Mouse (Mus musculus): Measurements from ENCODE around the gene Cd180. TPM values are rescaled to one million over a fixed set of nuclear protein-coding genes. Genes with fewer than 3 reads are reported as not detected.
A peak's percentile ranks its signal among the peaks of the same experiment; 100 is the strongest.
"Not testable (repeated sequence)": the region's sequence is repeated elsewhere in the genome, so short reads cannot be mapped to it uniquely, and the experiment has no call there.

Gene Cd180
- polyA plus RNA-seq, 1 experiment from 2014 or later, result 726 TPM

DNA sequence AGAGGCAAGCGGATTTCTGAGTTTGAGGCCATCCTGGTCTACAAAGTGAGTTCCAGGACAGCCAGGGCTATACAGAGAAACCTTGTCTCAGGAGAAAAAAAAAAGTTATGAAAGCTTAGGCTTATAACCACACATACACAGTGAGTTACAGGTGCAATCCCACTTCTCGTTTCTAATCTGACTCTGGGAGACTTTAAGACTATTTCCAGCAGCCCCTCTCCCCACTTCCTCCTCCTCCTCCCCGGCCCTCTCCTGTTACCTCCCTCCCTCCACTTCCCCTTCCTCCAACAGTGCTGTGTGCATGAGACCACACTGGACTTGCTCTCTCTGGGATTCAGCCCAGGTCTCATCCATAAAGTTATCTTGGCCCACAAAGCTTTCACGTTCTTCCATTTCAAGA lies 26.6 kb upstream of the Cd180 start:
- H3K79me2 ChIP-seq (ENCODE audit: inconsistent target), result no peaks in the 10 kb centered on the region
- H3K27ac ChIP-seq, result peak overlapping the region; percentile 5; the same call in 1 of the 2 replicates
- no peak overlapping the region for H3K4me3 ChIP-seq (ENCODE audit: inconsistent target)
- WGBS (ENCODE audit: missing documents), result 15% methylated on average over 4 of the region's 4 CpGs
- no peaks in the 10 kb centered on the region for H3K36me3 ChIP-seq (ENCODE audit: inconsistent target)

DNA sequence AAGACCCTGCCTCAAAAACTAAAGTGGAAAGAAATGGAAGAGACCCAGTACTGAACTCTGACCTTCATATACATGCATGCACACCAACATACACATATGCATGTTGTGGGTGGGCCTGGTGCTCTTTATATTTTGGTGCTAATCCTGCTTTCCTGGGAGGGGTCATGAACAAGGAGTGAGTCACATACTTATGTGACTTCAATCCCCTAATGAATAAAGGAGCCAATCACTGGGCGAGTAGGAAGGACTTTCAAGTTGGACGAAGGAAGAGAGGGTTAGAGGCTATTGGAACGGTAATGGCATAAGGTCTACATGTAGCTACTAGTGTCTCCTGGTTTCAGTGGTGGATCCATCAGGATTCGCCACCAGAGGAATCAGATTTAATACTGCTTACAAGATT lies 26.0 kb upstream of the Cd180 start:
- Histone ChIP-seq H3K4me3 (ENCODE audit: inconsistent target) (no peak overlapping the region), H3K27ac (no peak overlapping the region), H3K36me3 (ENCODE audit: inconsistent target) (no peaks in the 10 kb centered on the region), H3K79me2 (ENCODE audit: inconsistent target) (no peaks in the 10 kb centered on the region)
- 86% methylated on average over 4 of the region's 4 CpGs for WGBS (ENCODE audit: missing documents)

DNA sequence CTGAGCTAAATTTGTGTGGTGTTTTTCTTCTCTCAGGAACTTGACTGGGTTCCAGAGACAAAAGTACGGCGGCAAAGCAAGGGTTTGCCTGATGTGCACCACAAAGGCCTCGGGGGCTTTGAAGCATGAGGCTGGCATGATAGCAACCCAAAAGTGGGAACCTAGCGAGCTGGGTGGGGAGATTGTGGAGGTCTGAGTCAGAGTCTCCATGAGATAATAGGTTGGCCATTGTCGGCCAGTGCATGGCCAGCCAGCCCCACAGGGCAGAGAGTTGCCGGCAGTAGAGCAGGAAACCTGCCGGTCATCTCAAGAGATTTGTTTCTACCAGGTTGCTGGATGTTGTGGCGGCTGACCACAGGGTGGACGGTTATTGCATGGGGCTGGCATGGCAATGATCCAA lies 25.5 kb upstream of the Cd180 start:
- Histone ChIP-seq H3K4me3 (ENCODE audit: inconsistent target) (no peak overlapping the region), H3K27ac (no peak overlapping the region), H3K36me3 (ENCODE audit: inconsistent target) (no peaks in the 10 kb centered on the region), H3K79me2 (ENCODE audit: inconsistent target) (no peaks in the 10 kb centered on the region)
- 59% methylated on average over 9 of the region's 9 CpGs for WGBS (ENCODE audit: missing documents)

DNA sequence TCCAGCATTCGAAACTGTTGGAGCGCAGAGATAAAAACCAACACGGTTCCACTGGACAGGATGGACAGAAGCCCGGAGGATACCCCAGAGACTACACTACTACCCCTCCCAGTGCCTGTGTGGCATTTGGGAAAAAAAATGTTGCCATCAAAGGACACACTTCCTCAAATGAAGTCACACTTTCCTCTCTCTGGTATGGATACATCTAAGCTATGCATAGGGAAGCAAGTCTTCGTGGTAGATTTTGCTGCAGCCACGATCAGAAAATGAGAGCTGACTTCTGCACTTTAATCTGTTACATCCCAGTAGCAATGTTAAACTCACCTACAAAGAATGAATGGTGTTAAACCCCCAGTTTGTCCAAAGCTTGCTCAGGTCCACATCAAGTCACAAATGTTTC lies 24.4 kb upstream of the Cd180 start:
- Histone ChIP-seq H3K36me3 (ENCODE audit: inconsistent target) (no peaks in the 10 kb centered on the region), H3K79me2 (ENCODE audit: inconsistent target) (no peaks in the 10 kb centered on the region), H3K4me3 (ENCODE audit: inconsistent target) (no peak overlapping the region), H3K27ac (0 out of 2 replicates have a peak overlapping the region, but pooled peaks have one; percentile 13)
- 40% methylated on average over 6 of the region's 6 CpGs for WGBS (ENCODE audit: missing documents)

DNA sequence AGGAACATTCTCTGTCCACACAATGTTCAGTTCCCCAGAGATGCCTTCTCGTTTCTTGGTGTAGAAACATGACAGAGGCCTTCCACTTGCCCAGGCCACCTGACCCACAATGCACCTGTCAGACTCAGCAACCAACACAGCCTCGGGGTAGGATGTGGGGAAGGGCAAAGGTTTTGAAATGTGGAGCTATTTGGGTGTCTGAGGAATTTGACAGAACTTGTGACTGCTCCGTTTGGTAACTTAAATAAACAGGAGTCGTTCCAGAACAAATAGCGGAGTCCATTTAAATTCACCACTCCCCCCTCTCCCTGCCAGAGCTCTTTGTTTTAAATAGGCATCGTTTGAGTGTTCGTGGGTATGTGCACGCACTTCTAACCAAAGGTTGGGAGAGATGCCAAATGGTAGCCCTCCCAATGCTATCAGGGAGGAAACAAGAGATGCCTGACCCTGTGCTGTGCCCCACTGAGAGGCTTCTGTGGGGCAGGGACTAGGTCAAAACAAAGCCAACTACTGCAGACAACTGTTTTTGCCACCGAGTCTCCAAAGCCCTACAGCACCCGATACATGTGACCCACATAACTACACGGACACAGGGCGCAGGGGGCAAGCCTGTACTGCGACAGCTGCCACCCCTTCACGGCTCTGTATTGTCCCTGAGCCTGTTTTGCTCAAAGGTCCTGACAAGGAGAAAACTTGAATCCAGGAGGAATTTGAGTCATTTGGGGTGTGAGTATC lies 23.7 kb upstream of the Cd180 start:
- Histone ChIP-seq H3K79me2 (ENCODE audit: inconsistent target) (no peaks in the 10 kb centered on the region), H3K27ac (0 out of 2 replicates have a peak overlapping the region, but pooled peaks have one; percentile 13), H3K36me3 (ENCODE audit: inconsistent target) (0 out of 2 replicates have a peak, but pooled peaks cover 4% of the 10 kb centered on the region), H3K4me3 (ENCODE audit: inconsistent target) (no peak overlapping the region)
- WGBS (ENCODE audit: missing documents), result 54% methylated on average over 14 of the region's 14 CpGs

DNA sequence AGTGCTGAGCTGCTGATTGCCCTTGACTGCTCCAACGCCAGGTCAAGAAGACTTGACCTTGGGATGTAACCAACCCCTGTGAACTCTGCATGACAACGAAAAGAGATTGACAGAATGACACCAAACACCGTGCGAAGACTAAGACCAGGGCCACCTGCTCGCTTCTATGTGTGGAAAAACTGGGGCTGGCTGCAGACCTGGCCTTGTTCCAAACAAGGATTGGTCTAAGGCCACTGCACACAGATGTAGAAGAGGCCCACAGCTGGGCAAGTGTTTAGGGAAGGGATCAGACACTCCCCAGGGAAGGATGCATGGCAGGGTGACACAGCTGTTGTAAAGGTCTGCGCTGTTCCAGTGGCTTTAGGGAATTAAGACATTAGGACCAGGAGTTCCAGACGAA lies 22.9 kb upstream of the Cd180 start:
- Histone ChIP-seq H3K79me2 (ENCODE audit: inconsistent target) (no peaks in the 10 kb centered on the region), H3K27ac (no peak overlapping the region), H3K36me3 (ENCODE audit: inconsistent target) (0 out of 2 replicates have a peak, but pooled peaks cover 4% of the 10 kb centered on the region), H3K4me3 (ENCODE audit: inconsistent target) (no peak overlapping the region)
- 91% methylated on average over 7 of the region's 7 CpGs for WGBS (ENCODE audit: missing documents)

DNA sequence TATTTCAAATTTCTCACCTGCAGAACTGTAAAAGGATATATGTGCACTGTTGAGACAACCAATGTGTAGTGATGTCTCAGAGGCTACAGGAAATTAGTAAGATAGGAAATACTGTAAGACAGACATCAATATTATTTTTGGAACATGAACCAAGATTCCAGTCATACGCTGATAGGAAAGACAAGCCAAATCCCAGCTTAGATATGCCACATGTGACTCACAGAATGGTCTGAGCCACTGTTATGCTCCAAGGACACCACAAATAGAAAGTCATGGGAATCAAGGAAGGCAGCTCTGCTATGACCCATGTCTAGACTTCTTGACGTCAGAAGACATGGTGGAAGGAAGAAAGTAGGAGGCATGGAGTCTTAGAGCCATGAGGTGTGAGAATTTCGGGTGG lies 19.3 kb upstream of the Cd180 start:
- 92% methylated on average over 2 of the region's 3 CpGs for WGBS (ENCODE audit: missing documents)
- Histone ChIP-seq H3K36me3 (ENCODE audit: inconsistent target) (0 out of 2 replicates have a peak, but pooled peaks cover 4% of the 10 kb centered on the region), H3K27ac (no peak overlapping the region), H3K79me2 (ENCODE audit: inconsistent target) (peaks cover 6% of the 10 kb centered on the region; the same call in 1 of the 2 replicates), H3K4me3 (ENCODE audit: inconsistent target) (no peak overlapping the region)

DNA sequence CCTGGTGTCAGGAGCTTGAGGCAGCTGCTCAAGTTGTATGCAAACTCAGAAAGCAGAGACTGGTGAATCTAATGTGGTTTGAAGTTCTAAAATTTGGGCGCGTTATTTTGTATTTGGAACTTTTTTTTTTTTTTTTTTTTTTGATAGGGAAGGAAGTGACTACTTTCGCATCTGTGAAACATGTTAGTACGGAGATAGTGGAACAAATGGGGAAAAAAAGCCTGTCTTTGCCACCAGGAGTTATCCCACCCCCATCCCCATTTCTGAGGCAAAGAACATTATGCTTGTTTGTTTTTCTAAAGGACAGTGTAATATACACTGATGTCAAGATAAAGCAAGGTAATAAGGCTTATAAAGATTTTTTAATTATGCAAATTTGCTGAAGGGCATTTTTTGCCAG lies 15.8 kb upstream of the Cd180 start:
- not testable (repeated sequence) for H3K4me3 ChIP-seq (ENCODE audit: inconsistent target); H3K27ac ChIP-seq; H3K36me3 ChIP-seq (ENCODE audit: inconsistent target)
- WGBS (ENCODE audit: missing documents), result 26% methylated on average over 4 of the region's 4 CpGs
- H3K79me2 ChIP-seq (ENCODE audit: inconsistent target), result peaks cover 36% of the 10 kb centered on the region; the same call in 1 of the 2 replicates

DNA sequence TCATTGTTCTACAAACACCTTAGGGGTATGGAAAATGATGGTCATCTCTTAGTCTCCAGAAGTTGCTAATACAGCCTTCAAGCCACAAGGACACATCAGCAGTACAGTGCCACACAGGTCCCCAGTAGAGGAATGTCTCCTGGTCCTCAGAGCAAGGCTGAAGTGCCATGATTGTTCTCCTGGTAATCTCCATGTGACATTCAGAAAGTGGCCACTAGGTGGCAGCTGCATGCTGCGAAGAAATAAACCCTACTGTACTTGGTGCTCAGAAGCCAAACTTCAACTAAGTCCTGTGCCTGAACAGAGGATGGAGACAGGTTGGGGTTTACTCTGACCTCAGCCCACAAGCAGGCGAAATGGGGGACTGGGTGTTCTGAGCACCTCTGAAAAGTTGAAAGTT lies 14.9 kb upstream of the Cd180 start:
- peaks cover 37% of the 10 kb centered on the region; the same call in 1 of the 2 replicates for H3K79me2 ChIP-seq (ENCODE audit: inconsistent target)
- no peak overlapping the region for H3K4me3 ChIP-seq (ENCODE audit: inconsistent target)
- H3K27ac ChIP-seq, result no peak overlapping the region
- WGBS (ENCODE audit: missing documents), result 3% methylated on average over 2 of the region's 2 CpGs
- H3K36me3 ChIP-seq (ENCODE audit: inconsistent target), result 0 out of 2 replicates have a peak, but pooled peaks cover 4% of the 10 kb centered on the region

DNA sequence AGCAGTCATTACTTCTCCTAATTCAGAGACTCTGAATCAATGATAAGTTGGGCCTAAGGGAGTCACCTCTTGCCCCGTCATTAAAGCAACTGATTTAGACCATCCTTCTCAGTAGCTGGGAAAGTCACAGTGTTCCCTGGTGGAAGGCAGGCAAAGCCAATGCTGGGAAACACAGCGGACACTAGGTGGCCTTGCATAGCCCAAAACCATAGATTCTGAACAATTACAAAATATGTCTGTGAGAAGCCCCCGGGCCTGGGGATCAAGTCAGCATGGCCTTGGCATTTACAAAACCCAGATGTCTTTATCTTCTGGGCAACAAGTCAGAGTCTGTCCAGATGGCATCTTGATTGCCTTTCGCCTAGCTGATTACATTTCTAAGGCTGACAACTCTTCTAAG lies 8.5 kb upstream of the Cd180 start:
- H3K27ac ChIP-seq, result peak overlapping the region; percentile 78; the same call in 1 of the 2 replicates
- WGBS (ENCODE audit: missing documents), result 85% methylated on average over 3 of the region's 4 CpGs
- no peaks in the 10 kb centered on the region for H3K36me3 ChIP-seq (ENCODE audit: inconsistent target)
- H3K79me2 ChIP-seq (ENCODE audit: inconsistent target), result peaks cover 32% of the 10 kb centered on the region; the same call in 1 of the 2 replicates
- H3K4me3 ChIP-seq (ENCODE audit: inconsistent target), result no peak overlapping the region

DNA sequence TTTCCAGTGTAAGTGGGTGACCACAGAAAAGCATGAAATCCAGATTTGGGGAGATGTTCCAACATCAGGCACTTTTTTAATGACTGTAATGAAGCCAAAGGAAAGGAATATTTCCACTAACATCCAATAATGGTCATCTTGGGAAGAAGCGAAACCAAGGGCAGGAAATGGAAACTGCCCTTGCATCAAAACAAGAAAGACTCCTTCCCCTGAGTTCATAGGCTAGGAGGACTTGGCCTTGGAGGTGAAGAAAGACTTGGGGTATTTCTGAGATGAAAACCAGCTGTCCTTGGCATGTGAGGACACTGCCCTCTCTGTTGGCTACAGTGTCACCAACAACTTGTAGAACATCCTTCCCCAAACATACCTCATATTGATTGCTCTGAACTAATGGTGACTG lies 5.2 kb upstream of the Cd180 start:
- Histone ChIP-seq H3K36me3 (ENCODE audit: inconsistent target) (no peaks in the 10 kb centered on the region), H3K4me3 (ENCODE audit: inconsistent target) (no peak overlapping the region), H3K79me2 (ENCODE audit: inconsistent target) (peaks cover 37% of the 10 kb centered on the region), H3K27ac (peak overlapping the region; percentile 100)
- 18% methylated on average over 1 of the region's 1 CpGs for WGBS (ENCODE audit: missing documents)

DNA sequence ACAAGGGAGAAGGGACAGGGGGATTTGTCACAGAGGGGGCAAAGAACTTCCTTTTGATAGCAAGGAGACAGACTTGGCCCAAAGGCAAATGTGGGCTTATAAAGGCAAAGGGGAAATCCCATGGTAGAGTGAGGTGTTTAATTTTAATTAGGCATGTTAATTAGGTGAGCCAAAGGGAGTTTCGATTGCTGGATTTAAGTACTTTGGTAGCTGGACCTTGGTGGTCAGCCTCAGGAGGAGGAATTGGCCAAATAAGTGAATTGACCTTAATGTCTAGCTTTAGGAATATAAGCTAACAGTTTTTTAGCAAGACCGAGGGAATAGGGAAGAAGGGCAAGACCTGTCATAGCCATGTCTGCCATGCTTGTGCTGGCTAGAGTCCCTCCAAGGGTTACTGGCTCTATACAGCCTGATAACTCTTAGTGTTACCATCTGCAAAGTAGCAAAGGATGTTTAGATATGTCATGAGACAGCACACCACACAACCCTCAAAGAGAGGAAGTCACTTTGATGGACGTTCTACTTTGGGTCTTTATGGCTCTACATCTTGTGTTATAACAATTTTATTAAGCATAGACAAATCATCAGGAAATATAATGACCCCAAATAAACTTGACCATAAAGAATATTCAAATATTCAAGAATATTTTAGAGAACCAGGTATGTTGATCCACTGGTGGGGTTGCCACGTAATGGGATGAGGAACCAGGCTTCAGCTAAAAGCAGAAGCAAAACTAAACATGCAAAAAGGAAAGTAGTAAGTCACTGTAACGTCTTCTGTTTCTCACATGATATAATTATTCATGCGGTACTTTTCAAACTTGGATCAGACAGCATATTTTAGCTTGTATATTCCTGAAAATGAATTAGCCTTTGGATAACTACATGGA lies 3.9 kb upstream of the Cd180 start:
- Histone ChIP-seq H3K79me2 (ENCODE audit: inconsistent target) (peaks cover 38% of the 10 kb centered on the region), H3K27ac (peak overlapping the region; percentile 100), H3K36me3 (ENCODE audit: inconsistent target) (no peaks in the 10 kb centered on the region), H3K4me3 (ENCODE audit: inconsistent target) (no peak overlapping the region)
- 25% methylated on average over 6 of the region's 6 CpGs for WGBS (ENCODE audit: missing documents)

DNA sequence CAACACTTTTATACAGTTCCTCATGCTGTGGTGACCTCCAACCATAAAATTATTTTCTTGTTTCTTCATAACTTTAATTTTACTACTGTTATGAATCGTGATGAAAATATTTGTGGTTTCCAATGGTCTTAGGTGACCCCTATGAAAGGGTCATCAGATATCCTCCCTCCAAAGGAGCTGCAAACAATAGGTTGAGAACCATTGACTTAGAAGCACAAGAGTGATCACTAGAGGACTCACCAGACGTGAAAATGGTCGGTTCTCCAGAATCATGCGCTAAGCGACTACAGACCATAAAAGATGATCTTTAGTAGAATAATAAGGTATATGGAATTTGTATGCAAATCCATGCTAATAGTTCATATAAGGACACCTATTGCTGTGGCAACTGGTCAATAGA lies 3.2 kb upstream of the Cd180 start:
- H3K4me3 ChIP-seq (ENCODE audit: inconsistent target), result no peak overlapping the region
- peak overlapping the region; percentile 100 for H3K27ac ChIP-seq
- H3K36me3 ChIP-seq (ENCODE audit: inconsistent target), result no peaks in the 10 kb centered on the region
- 54% methylated on average over 5 of the region's 5 CpGs for WGBS (ENCODE audit: missing documents)
- H3K79me2 ChIP-seq (ENCODE audit: inconsistent target), result peaks cover 45% of the 10 kb centered on the region

DNA sequence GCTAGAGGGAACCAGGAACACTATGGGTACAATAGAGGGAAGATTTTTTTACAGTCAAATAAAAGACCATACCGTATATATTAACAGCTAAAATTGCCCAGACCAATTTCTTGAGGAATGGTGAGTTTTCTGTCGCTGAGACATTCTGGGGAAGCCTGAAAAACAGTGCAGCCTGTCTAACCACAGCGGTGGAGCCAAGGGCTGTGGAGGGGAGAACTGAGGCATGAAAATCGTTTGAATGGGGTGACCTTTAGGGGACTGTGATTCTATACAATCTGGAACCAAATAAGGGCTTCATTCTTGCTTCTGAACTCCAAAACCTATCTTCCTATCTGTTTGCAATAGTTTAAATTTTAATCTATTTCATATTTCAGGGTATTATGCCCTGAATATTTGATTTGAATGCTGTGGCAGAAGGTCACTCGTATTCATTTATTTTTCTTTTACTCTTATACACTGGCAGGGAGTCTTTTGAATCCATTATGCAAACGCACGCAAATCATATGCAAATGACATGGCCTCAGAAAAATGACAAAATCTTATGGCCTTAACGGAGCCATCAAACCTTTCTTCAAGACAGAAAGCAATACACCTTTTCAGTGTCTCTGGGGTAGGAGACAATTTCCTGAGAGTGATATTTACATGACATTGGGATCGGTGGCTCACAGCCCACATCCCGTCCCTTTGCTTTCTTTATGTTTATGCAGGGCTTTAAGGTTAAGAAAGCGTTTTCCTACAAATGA lies 1.8 kb upstream of the Cd180 start:
- H3K27ac ChIP-seq, result peak overlapping the region; percentile 100
- WGBS (ENCODE audit: missing documents), result 93% methylated on average over 11 of the region's 11 CpGs
- no peaks in the 10 kb centered on the region for H3K36me3 ChIP-seq (ENCODE audit: inconsistent target)
- H3K79me2 ChIP-seq (ENCODE audit: inconsistent target), result peaks cover 59% of the 10 kb centered on the region
- H3K4me3 ChIP-seq (ENCODE audit: inconsistent target), result no peak overlapping the region

All from macrophage (primary cell).